Mouse (Mus musculus) heart, embryonic 16.5 days (tissue): ENCODE measurements around the gene Ddx27. TPM values are rescaled to one million over a fixed set of nuclear protein-coding genes. Genes with fewer than 3 reads are reported as not detected.
A peak's percentile ranks its signal among the peaks of the same experiment; 100 is the strongest.

Source experiments
- ATAC-seq: fragments of 200-750 bp; cut with Nextera tagmentation; replicated peaks from 2 replicates; pipeline ENCODE4 v1.8.0; 2017; ENCODE audit warnings: moderate number of reproducible peaks; ENCODE audit not compliant: insufficient read depth, low FRiP score; ENCODE audit errors: extremely low read depth
- H3K27ac ChIP-seq: fragments of 300-500 bp; sonication (generic); 2 replicates; pipeline ENCODE4 v1.5.1; 2014; ENCODE audit warnings: mild to moderate bottlenecking, low read length, control low read depth, moderate library complexity
- H3K27me3 ChIP-seq: fragments of 300-500 bp; sonication (generic); 2 replicates; pipeline ENCODE4 v1.6.1; 2014; ENCODE audit warnings: low read length, mixed read lengths; ENCODE audit not compliant: control insufficient read depth, insufficient read depth
- H3K36me3 ChIP-seq: fragments of 300-500 bp; sonication (generic); 2 replicates; pipeline ENCODE4 v1.6.1; 2014; ENCODE audit not compliant: control insufficient read depth, insufficient read depth
- H3K4me1 ChIP-seq: fragments of 300-500 bp; sonication (generic); 2 replicates; pipeline ENCODE4 v1.6.1; 2014; ENCODE audit warnings: low read length, mixed read lengths; ENCODE audit not compliant: control insufficient read depth, insufficient read depth
- H3K4me2 ChIP-seq: fragments of 300-500 bp; sonication (generic); 2 replicates; pipeline ENCODE4 v1.6.1; 2014; ENCODE audit warnings: low read depth, mild to moderate bottlenecking, control low read depth, low read length
- H3K4me3 ChIP-seq: fragments of 300-500 bp; sonication (generic); 2 replicates; pipeline ENCODE4 v1.5.1; 2014; ENCODE audit warnings: mild to moderate bottlenecking, control low read depth, low read length
- H3K9ac ChIP-seq: fragments of 300-500 bp; sonication (generic); 2 replicates; pipeline ENCODE4 v1.6.1; 2014; ENCODE audit warnings: low read length, control low read depth
- H3K9me3 ChIP-seq: fragments of 300-500 bp; sonication (generic); replicated peaks from 2 replicates; pipeline ENCODE4 v1.6.1; 2016; ENCODE audit warnings: low read length; ENCODE audit not compliant: control insufficient read depth
- WGBS: fragments of 180-500 bp; shearing (Covaris S2); extraction: QIAGEN DNeasy Blood & Tissue Kit; methylation state at CpG from one replicate; pipeline ENCODE4 v1.1.7; 2014; 5-methylcytosine and 5-hydroxymethylcytosine counted together
- polyA plus RNA-seq: library from polyadenylated mRNA; unstranded; fragments of >200 nt; fragmentation: Nextera tagmentation; extraction: Ambion mirVana; gene quantifications from 2 replicates; pipeline ENCODE4 v1.2.1, GENCODE M21; 2015

The Ddx27 gene
- polyA plus RNA-seq, 1 experiment from 2014 or later, result 33.0 TPM

DNA sequence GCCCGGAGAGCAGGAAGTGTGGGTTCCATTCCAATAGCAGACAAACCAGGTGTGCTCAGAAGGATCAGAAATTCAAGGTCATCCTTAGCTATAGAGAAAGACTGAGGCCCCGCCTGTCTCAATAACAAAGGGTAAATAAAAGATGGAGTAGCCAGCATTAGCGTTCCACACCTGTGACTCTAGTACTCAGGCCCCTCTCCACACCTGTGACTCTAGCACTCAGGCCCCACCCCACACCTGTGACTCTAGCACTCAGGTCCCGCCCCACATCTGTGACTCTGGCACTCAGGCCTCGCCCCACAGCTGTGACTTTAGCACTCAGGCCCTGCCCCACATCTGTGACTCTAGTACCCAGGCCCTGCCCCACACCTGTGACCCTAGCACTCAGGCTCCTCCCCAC is 59.6 kb downstream of the Ddx27 start:
- 86% methylated on average over 5 of the region's 5 CpGs for WGBS
- no peak for ATAC-seq
- Histone ChIP-seq H3K9ac (no peak overlapping the region), H3K36me3 (no peaks in the 10 kb centered on the region), H3K4me2 (no peak overlapping the region), H3K27me3 (no peaks in the 10 kb centered on the region), H3K4me3 (no peak overlapping the region), H3K9me3 (no peaks in the 10 kb centered on the region), H3K27ac (no peak overlapping the region), H3K4me1 (peaks cover 13% of the 10 kb centered on the region)

DNA sequence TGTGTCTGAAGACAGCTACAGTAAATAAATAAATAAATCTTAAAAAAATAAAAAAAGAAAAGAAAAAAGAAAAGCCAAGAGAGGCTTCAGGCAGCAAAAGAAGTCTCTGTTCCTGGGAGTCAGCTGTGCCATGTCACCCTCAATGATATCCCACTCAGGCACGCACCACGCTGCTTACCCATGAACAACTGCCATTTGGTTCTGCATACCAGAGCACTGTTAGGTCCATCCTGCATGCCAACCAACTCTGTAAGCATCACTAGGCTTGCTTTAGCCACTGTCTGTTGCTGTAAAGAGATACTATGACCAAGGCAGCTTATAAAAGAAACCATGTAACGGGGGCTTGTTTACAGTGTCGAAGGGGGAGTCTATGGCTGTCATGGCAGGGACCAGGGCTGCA is 61.4 kb downstream of the Ddx27 start:
- no peaks in the 10 kb centered on the region for H3K36me3 ChIP-seq
- no peak overlapping the region for H3K4me2 ChIP-seq
- H3K27ac ChIP-seq, result no peak overlapping the region
- H3K9me3 ChIP-seq, result no peaks in the 10 kb centered on the region
- ATAC-seq, result no peak
- no peak overlapping the region for H3K9ac ChIP-seq
- peaks cover 18% of the 10 kb centered on the region for H3K4me1 ChIP-seq
- H3K4me3 ChIP-seq, result no peak overlapping the region
- 85% methylated on average over 4 of the region's 4 CpGs for WGBS
- no peaks in the 10 kb centered on the region for H3K27me3 ChIP-seq

DNA sequence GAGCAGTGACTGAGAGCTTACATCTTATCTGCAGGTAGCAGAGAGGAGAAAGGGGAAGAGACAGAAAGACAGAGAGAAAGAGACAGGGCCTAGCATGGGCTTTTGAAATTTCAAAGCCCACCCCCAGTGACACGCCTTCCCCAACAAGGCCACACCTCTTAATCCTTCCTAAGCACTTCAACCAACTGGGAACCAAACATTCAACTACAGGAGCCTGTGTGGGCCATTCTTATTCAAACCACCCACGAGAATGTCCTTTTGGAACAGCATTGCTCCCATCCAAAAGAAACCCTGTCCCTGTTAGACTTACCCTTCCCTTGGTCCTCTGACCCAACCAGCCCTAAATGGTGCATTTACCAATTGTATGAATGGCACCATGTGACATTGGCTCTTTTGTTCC is 61.8 kb downstream of the Ddx27 start:
- H3K9ac ChIP-seq, result no peak overlapping the region
- H3K9me3 ChIP-seq, result no peaks in the 10 kb centered on the region
- H3K27ac ChIP-seq, result no peak overlapping the region
- ATAC-seq, result no peak
- no peaks in the 10 kb centered on the region for H3K36me3 ChIP-seq
- no peak overlapping the region for H3K4me3 ChIP-seq
- H3K4me1 ChIP-seq, result peaks cover 22% of the 10 kb centered on the region
- WGBS, result 76% methylated on average over 2 of the region's 2 CpGs
- H3K4me2 ChIP-seq, result no peak overlapping the region
- no peaks in the 10 kb centered on the region for H3K27me3 ChIP-seq

DNA sequence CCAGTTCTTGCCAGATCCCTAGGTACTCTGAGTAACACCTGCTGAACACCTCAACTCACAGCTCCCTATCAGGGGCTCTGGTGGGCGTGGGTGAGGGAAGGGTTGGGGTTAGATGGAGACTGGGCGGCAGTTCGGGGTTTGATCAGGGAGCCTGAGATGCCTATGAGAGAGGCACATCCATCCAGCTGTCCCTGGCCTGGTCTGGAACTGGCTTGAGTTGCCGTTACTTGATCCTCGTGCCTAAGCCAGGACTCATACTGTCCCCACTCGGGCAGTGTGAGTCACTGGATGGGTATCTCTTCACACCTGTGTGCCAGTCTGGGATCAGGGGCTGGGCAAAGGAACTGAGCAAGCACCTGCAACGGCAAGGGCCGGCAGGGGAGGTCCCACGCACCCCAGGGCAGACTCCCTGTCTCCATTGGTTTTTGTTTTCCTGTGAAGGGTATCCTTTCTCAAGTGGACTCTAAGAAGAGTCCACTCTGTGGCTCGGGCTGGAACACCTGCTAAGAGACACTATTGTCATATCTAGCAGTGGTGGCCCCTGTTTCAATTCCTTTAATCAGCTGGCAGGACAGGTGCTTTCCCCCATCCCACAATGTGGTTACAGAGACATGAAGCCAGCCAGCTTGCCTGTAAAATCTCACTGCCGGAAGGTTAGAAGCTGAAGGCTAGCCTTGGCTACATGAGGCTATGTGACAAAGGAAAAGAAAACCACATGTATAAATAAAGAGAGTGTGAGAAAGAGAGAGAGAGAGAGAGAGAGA is 62.4 kb downstream of the Ddx27 start:
- Histone ChIP-seq H3K4me2 (no peak overlapping the region), H3K27ac (no peak overlapping the region), H3K9me3 (no peaks in the 10 kb centered on the region), H3K27me3 (no peaks in the 10 kb centered on the region), H3K4me1 (peaks cover 20% of the 10 kb centered on the region), H3K9ac (no peak overlapping the region), H3K36me3 (no peaks in the 10 kb centered on the region), H3K4me3 (no peak overlapping the region)
- ATAC-seq, result no peak
- 76% methylated on average over 11 of the region's 11 CpGs for WGBS

DNA sequence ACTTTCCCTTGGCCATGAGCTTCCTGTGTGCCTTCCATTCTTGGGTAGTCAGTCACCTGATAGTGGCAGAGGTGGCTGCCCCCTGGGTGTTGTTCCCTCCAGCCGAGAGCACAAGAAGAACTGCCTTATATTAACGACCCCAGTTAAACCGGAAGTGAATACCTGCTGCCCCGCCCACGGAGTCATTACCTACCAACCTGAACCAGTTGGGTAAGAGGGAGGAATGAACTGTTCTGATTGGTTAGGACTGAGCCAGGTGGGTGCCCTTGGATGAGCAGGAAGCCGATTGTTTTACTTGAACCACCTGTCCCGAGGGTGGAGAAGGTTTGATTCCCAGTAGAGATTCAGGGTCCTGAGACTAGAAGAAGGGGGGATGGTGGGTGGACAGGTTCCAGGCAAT is 63.5 kb downstream of the Ddx27 start:
- H3K9me3 ChIP-seq, result no peaks in the 10 kb centered on the region
- H3K4me2 ChIP-seq, result no peak overlapping the region
- H3K4me1 ChIP-seq, result peaks cover 19% of the 10 kb centered on the region
- no peak overlapping the region for H3K4me3 ChIP-seq
- H3K36me3 ChIP-seq, result no peaks in the 10 kb centered on the region
- WGBS, result 35% methylated on average over 7 of the region's 7 CpGs
- H3K9ac ChIP-seq, result no peak overlapping the region
- no peaks in the 10 kb centered on the region for H3K27me3 ChIP-seq
- no peak overlapping the region for H3K27ac ChIP-seq
- no peak for ATAC-seq

DNA sequence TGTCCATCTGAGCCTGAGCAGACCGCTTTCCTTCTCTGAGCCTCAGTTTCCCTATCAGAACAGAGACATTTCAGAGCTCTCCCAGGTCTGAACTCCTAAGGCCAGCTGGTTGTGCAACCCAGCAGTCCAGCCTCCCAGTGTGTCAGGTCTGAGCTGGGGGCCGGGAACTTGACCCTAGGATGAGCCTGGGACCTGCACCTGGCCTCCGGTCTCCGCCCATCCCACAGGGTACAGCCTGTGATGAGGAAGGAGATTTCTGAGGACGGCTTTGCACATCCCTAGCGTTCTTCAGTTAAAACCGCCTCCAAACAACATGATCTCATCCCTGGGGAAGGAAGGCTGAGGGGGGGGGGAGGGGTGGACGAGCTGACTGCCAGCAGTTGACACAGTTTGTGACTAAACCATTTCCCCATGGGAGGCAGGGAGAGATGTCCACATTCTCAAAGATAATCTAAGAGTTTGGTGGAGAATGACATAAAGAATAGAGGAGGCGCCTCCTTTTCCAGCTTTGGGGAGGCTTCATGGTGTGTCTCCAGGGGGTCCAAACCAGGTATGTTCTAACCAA is 64.0 kb downstream of the Ddx27 start:
- Histone ChIP-seq H3K4me1 (peaks cover 19% of the 10 kb centered on the region), H3K27ac (no peak overlapping the region), H3K9me3 (no peaks in the 10 kb centered on the region), H3K27me3 (no peaks in the 10 kb centered on the region), H3K4me2 (no peak overlapping the region), H3K36me3 (no peaks in the 10 kb centered on the region), H3K4me3 (no peak overlapping the region), H3K9ac (no peak overlapping the region)
- WGBS, result 42% methylated on average over 9 of the region's 9 CpGs
- ATAC-seq, result peak; percentile 37; the same call in 1 of the 2 replicates

DNA sequence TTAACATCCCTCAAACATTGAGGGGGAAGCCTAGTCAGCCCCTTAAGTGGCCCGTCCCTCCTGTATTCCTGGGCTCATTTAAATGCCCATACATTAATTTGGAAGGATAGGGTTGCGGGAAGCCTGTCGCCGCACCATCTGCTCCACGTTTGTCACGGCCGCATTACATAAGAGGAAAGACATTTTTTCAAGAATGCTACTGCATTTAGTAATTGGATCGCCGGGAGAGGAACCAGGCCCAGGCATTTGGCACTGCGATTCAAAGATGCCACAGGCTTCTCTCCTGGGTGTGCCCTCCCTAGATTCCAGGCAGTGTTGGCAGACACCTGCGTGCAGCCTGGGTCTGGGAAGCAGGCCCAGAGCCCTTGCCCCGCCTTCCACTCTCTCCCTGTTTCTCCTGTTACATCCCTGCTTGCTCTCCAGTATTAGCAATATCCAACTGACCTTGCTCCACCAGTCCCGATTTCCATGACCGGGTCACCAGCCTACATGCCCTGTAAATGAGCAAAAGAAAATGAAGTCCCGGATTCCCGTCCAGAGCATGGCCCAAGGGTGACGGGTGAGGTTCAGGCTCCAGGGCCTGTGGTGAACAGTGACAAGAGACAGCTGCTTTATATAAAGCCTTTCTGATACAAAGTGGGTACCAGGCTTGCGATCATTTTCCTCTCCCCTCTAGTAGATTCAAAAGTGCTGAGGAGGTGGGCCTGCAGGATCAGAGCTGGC is 64.7 kb downstream of the Ddx27 start:
- 0 out of 2 replicates have a peak, but pooled peaks have one; percentile 41 for ATAC-seq

DNA sequence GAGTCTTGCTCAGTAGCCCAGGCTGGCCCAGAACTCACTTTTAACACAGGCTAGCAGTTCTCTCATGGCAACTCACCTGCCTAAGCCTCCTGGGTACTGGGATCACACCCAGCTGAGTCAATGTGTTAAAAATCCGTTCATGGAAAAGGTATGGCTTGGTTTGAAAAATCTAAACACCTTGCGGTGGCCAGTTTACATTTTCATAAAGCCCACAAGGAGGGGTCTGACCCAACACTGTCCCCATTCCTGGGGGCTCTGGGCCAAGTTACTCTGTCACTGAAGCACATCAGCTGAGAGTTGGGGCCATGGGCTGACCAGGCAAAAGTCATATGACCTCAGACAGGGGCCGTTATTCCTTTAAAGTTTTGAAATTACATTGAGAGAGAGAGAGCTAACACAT is 65.4 kb downstream of the Ddx27 start:
- peaks cover 19% of the 10 kb centered on the region for H3K4me1 ChIP-seq
- no peak overlapping the region for H3K4me2 ChIP-seq
- H3K9me3 ChIP-seq, result no peaks in the 10 kb centered on the region
- H3K27ac ChIP-seq, result no peak overlapping the region
- H3K4me3 ChIP-seq, result no peak overlapping the region
- no peaks in the 10 kb centered on the region for H3K36me3 ChIP-seq
- H3K9ac ChIP-seq, result no peak overlapping the region
- ATAC-seq, result no peak
- WGBS, result 82% methylated on average over 3 of the region's 3 CpGs
- H3K27me3 ChIP-seq, result no peaks in the 10 kb centered on the region

More for the DNA sequence above, 64.7 kb downstream of the Ddx27 start:
- Histone ChIP-seq H3K9ac (no peak overlapping the region), H3K4me1 (peaks cover 19% of the 10 kb centered on the region), H3K36me3 (no peaks in the 10 kb centered on the region), H3K9me3 (no peaks in the 10 kb centered on the region), H3K27ac (no peak overlapping the region), H3K4me3 (no peak overlapping the region), H3K4me2 (no peak overlapping the region), H3K27me3 (no peaks in the 10 kb centered on the region)
- WGBS, result 44% methylated on average over 18 of the region's 18 CpGs

DNA sequence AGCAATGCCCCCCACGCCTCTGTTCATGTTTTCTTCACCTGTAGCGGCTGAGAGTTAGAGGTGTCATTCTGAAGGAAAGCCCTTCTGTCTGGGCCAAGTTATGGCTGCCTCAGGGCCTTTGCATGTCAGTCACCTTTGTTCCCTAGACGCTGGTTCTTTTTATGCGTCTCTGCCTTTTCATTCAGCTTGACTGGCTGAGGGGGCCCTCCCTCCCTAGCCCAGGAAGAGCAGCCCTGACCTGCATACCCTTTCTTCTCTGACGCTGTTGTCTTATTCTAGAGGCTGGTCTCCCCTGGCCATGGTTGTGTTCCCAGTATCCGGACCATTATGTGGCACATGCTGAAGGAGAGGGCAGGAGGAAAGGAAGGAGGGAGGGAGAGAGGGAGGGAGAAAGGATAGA is 66.1 kb downstream of the Ddx27 start:
- H3K4me2 ChIP-seq, result no peak overlapping the region
- no peak for ATAC-seq
- H3K9ac ChIP-seq, result no peak overlapping the region
- no peaks in the 10 kb centered on the region for H3K36me3 ChIP-seq
- H3K9me3 ChIP-seq, result no peaks in the 10 kb centered on the region
- peaks cover 19% of the 10 kb centered on the region for H3K4me1 ChIP-seq
- no peak overlapping the region for H3K27ac ChIP-seq
- no peaks in the 10 kb centered on the region for H3K27me3 ChIP-seq
- WGBS, result 64% methylated on average over 6 of the region's 6 CpGs
- no peak overlapping the region for H3K4me3 ChIP-seq
